Mouse (Mus musculus) forebrain, embryonic 14.5 days (tissue): ENCODE data around the gene Rab27a. TPM values are rescaled to one million over a fixed set of nuclear protein-coding genes. Genes with fewer than 3 reads are reported as not detected.

ENCODE experiments used
- ATAC-seq: fragments of 200-750 bp; cut with Nextera tagmentation; 2 replicates; pipeline ENCODE4 v1.8.0; 2017; ENCODE audit warnings: mild to moderate bottlenecking, moderate library complexity
- DNase-seq: peaks from one replicate; pipeline ENCODE4 v3.0.0-alpha.2; 2015; ENCODE audit warnings: low spot score
- H3K27ac ChIP-seq: fragments of 300-500 bp; sonication (generic); 2 replicates; pipeline ENCODE4 v1.5.1; 2014; ENCODE audit warnings: low read depth, mild to moderate bottlenecking, control low read depth, low read length, moderate library complexity
- H3K27me3 ChIP-seq: fragments of 300-500 bp; sonication (generic); replicated peaks from 2 replicates; pipeline ENCODE4 v1.6.1; 2014; ENCODE audit warnings: low read length, control low read depth, mixed read lengths; ENCODE audit not compliant: control insufficient read depth, insufficient read depth
- H3K36me3 ChIP-seq: fragments of 300-500 bp; sonication (generic); 2 replicates; pipeline ENCODE4 v1.6.1; 2014; ENCODE audit warnings: low read length, control low read depth; ENCODE audit not compliant: control insufficient read depth, insufficient read depth
- H3K4me1 ChIP-seq: fragments of 300-500 bp; sonication (generic); 2 replicates; pipeline ENCODE4 v1.6.1; 2014; ENCODE audit warnings: antibody characterized with exemption, low read length, control low read depth; ENCODE audit not compliant: control insufficient read depth, insufficient read depth
- H3K4me2 ChIP-seq: fragments of 300-500 bp; sonication (generic); 2 replicates; pipeline ENCODE4 v1.6.1; 2014; ENCODE audit warnings: mild to moderate bottlenecking, control low read depth, low read length
- H3K4me3 ChIP-seq: fragments of 300-500 bp; sonication (generic); 2 replicates; pipeline ENCODE4 v1.5.1; 2014; ENCODE audit warnings: low read depth, low read length, control low read depth
- H3K9ac ChIP-seq: fragments of 300-500 bp; sonication (generic); 2 replicates; pipeline ENCODE4 v1.6.1; 2014; ENCODE audit warnings: mild to moderate bottlenecking, low read length, control low read depth, moderate library complexity
- H3K9me3 ChIP-seq: fragments of 300-500 bp; sonication (generic); replicated peaks from 2 replicates; pipeline ENCODE4 v1.6.1; 2016; ENCODE audit warnings: low read length, control low read depth, mixed read lengths; ENCODE audit not compliant: control insufficient read depth
- WGBS: fragments of 180-500 bp; shearing (Covaris S2); extraction: QIAGEN DNeasy Blood & Tissue Kit; methylation state at CpG from one replicate; pipeline ENCODE4 v1.1.7; 2014; 5-methylcytosine and 5-hydroxymethylcytosine counted together
- polyA plus RNA-seq: library from polyadenylated mRNA; unstranded; fragments of >200 nt; fragmentation: Nextera tagmentation; extraction: Ambion mirVana; gene quantifications from 2 replicates; pipeline ENCODE4 v1.2.1, GENCODE M21; 2014

Rab27a gene
- polyA plus RNA-seq, 1 experiment from 2014 or later, result 0.51 TPM

DNA sequence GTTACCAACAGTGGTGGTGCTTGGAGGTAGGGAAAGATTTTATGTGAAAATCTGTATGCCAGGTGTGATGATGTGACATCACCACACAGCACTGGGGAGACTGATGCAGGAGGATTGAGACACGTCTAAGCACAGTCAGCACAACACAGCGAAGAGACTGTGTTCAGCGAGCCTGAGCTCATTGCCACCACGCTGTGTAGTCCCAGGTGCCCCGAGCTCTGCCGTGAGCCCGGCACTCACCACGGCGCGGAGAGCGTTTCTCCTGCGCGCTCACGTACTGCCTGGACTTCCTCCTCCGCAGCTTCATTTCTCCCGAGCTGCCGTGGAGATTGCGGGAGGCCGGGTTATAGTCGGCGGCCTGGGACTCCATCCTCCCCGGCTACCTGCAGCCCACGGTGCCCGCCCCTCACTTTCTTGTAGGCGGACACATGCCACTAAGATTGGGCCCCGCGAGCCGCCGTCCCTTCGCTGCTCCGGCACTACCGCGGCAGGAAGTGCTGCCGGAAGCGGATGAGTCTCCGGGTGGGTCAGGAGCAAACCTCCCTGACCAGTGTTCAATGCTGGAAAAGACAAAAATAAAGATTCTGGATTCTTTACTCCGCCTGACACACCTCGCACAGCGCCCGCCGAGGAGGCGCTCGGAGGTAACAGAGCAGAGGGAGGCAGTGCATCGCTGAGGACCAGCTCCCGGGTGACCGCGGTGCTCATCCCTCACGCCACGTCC, 5.3 kb upstream of the Rab27a start:
- WGBS, result under 1% methylated on average over 49 of the region's 49 CpGs
- peak overlapping the region; percentile 82 for H3K27ac ChIP-seq
- peak overlapping the region; percentile 84 for H3K9ac ChIP-seq
- ATAC-seq (peak; percentile 90), DNase-seq (peak; percentile 93)
- H3K9me3 ChIP-seq, result no peaks in the 10 kb centered on the region
- H3K4me2 ChIP-seq, result peak overlapping the region; percentile 83
- peaks cover 2% of the 10 kb centered on the region; the same call in 1 of the 2 replicates for H3K36me3 ChIP-seq
- H3K27me3 ChIP-seq, result no peaks in the 10 kb centered on the region
- peak overlapping the region; percentile 52 for H3K4me3 ChIP-seq
- peaks cover 12% of the 10 kb centered on the region for H3K4me1 ChIP-seq

- WGBS, result 32% methylated on average over 6 of the region's 6 CpGs
- Histone ChIP-seq H3K27ac (peak within 1 kb of the TSS; percentile 82), H3K4me3 (peak within 1 kb of the TSS; percentile 52), H3K36me3 (no peaks in the 10 kb centered on the region), H3K9ac (peak within 1 kb of the TSS; percentile 84), H3K4me1 (peaks cover 18% of the 10 kb centered on the region), H3K4me2 (peak within 1 kb of the TSS; percentile 83), H3K9me3 (no peaks in the 10 kb centered on the region), H3K27me3 (no peaks in the 10 kb centered on the region)
- DNase-seq (no peak), ATAC-seq (no peak)
Measured at GRCm38 (mm10) chr9:73040080-73040479, 4.6 kb upstream of the Rab27a start, which contains the start of gene Pigb. Gene Pigb (minus strand): TSS chr9:73040378.

- Histone ChIP-seq H3K4me1 (peaks cover 12% of the 10 kb centered on the region), H3K9ac (peak overlapping the region; percentile 69), H3K4me2 (peak overlapping the region; percentile 87), H3K27ac (no peak overlapping the region), H3K36me3 (no peaks in the 10 kb centered on the region), H3K4me3 (peak overlapping the region; percentile 38), H3K9me3 (no peaks in the 10 kb centered on the region), H3K27me3 (no peaks in the 10 kb centered on the region)
- WGBS, result 15% methylated on average over 7 of the region's 7 CpGs
- DNase-seq, result no peak
- no peak for ATAC-seq
Measured at GRCm38 (mm10) chr9:73045204-73045603, 550 bp downstream of the Rab27a start.

DNA sequence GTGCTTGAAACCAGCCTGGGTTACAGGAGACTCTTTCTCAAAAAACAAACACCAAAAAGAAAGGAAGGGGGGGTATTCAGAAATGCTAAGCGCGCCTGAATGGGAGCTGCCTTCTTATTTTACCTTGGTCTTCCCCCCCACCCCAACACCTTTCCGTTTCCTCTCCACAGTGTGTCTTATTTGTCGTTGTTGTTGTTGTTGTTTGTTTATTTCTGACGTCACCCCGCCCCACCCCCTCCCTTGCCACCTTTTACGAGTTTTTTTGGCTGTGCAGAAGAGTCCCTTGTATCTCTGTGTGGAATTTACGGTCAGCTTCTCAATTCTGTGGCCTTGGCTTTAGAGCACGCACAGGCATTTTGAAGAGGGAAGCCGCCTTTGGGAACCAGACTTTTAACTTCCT, 1.1 kb downstream of the Rab27a start:
- Histone ChIP-seq H3K4me2 (no peak overlapping the region), H3K4me3 (no peak overlapping the region), H3K27ac (no peak overlapping the region), H3K9me3 (no peaks in the 10 kb centered on the region), H3K27me3 (no peaks in the 10 kb centered on the region), H3K4me1 (peaks cover 8% of the 10 kb centered on the region), H3K9ac (0 out of 2 replicates have a peak overlapping the region, but pooled peaks have one; percentile 13), H3K36me3 (no peaks in the 10 kb centered on the region)
- WGBS, result 75% methylated on average over 10 of the region's 10 CpGs
- DNase-seq (no peak), ATAC-seq (no peak)

- no peaks in the 10 kb centered on the region for H3K36me3 ChIP-seq
- no peak for DNase-seq
- H3K4me1 ChIP-seq, result peaks cover 8% of the 10 kb centered on the region
- H3K9me3 ChIP-seq, result no peaks in the 10 kb centered on the region
- H3K27ac ChIP-seq, result no peak overlapping the region
- no peak overlapping the region for H3K4me3 ChIP-seq
- 89% methylated on average over 2 of the region's 2 CpGs for WGBS
- no peak overlapping the region for H3K4me2 ChIP-seq
- no peaks in the 10 kb centered on the region for H3K27me3 ChIP-seq
- ATAC-seq, result no peak
- H3K9ac ChIP-seq, result no peak overlapping the region
Measured at GRCm38 (mm10) chr9:73047906-73048305, 3.3 kb downstream of the Rab27a start.

DNA sequence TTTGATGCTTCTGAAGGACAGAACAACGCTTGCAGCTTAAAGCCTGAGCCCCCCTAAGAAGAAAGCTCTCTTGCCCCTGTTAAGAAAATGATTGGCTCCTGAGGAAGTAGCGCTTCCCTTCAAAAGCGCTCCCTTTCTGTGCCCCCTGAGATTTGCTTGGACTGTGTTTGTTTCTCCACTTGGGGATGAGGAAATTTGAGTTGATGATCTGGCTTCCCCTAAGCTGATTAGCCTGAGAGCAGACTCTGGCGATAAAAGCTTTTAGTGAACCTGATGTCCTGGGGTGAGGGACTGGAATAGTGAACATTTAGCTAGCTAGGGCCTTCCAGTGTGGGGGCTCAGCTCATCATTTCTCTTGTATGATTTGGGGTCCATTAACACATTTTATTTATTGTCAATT, 4.3 kb downstream of the Rab27a start:
- Histone ChIP-seq H3K9me3 (no peaks in the 10 kb centered on the region), H3K36me3 (no peaks in the 10 kb centered on the region), H3K4me1 (peaks cover 8% of the 10 kb centered on the region), H3K27ac (no peak overlapping the region), H3K27me3 (no peaks in the 10 kb centered on the region), H3K9ac (no peak overlapping the region), H3K4me3 (no peak overlapping the region), H3K4me2 (no peak overlapping the region)
- 4% methylated on average over 4 of the region's 4 CpGs for WGBS
- DNase-seq (peak; percentile 16), ATAC-seq (no peak)

GRCm38 (mm10) chr9:73049833-73050232, 5.2 kb downstream of the Rab27a start:
- no peaks in the 10 kb centered on the region for H3K9me3 ChIP-seq
- H3K4me2 ChIP-seq, result no peak overlapping the region
- WGBS, result 58% methylated on average over 5 of the region's 5 CpGs
- peaks cover 1% of the 10 kb centered on the region for H3K4me1 ChIP-seq
- H3K27me3 ChIP-seq, result no peaks in the 10 kb centered on the region
- H3K27ac ChIP-seq, result no peak overlapping the region
- no peak overlapping the region for H3K9ac ChIP-seq
- H3K36me3 ChIP-seq, result no peaks in the 10 kb centered on the region
- H3K4me3 ChIP-seq, result no peak overlapping the region
- ATAC-seq (no peak), DNase-seq (peak; percentile 20)

- Histone ChIP-seq H3K27ac (no peak overlapping the region), H3K36me3 (no peaks in the 10 kb centered on the region), H3K27me3 (no peaks in the 10 kb centered on the region), H3K4me3 (no peak overlapping the region), H3K4me1 (no peaks in the 10 kb centered on the region), H3K9me3 (no peaks in the 10 kb centered on the region), H3K9ac (no peak overlapping the region), H3K4me2 (no peak overlapping the region)
- DNase-seq (no peak), ATAC-seq (no peak)
- WGBS, result 63% methylated on average over 8 of the region's 8 CpGs
Measured at GRCm38 (mm10) chr9:73050606-73051005, 6.0 kb downstream of the Rab27a start.

DNA sequence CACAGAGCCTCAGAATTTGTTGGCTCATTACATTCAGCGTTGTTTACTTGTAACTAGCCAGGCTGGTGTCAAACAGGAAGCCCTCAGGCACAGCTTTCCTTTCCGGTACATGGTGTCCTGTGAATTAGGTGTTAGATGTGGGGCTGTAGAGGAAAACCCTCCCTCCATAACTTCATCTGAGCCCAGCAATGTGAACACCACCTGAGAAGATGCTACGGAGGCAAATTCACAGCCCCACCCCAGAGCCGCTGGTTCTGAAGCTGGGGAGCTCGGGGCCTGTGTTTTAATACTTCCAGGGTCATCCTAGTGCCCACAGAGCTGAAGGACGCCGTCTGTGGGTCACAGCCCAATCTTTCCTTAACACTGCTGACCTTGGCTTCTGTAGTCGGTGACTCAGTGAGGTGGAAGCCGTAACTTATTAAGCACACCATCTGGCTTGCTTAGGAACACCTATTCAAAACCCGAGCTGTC, 10.8 kb downstream of the Rab27a start:
- Histone ChIP-seq H3K36me3 (no peaks in the 10 kb centered on the region), H3K9me3 (no peaks in the 10 kb centered on the region), H3K27ac (no peak overlapping the region), H3K27me3 (no peaks in the 10 kb centered on the region), H3K9ac (no peak overlapping the region), H3K4me2 (no peak overlapping the region), H3K4me1 (no peaks in the 10 kb centered on the region), H3K4me3 (no peak overlapping the region)
- ATAC-seq (no peak), DNase-seq (no peak)
- WGBS, result 76% methylated on average over 10 of the region's 10 CpGs
